Comparison of ENCODE assay signal across 8 mouse cellular contexts in the genomic region with DNA sequence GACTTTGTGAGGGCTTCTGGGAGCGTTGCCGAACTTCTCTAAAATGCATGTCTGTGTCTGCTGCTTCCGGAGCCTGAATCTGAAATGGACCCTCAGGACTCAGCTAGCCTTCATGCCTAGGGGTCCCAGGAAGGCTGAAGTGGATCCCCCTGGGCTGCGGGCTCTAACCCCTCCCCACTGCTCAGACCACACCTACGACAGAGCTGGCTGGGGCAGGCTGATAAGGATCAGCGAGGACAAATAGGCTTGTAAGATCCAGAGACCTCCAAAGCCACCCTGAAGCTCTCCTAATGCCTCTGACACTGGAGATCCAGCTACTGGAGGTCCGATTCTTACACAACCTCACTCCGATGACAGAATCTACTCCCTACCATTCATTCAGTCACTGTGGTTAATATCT. TPM values are rescaled to one million over a fixed set of nuclear protein-coding genes. Genes with fewer than 3 reads are reported as not detected.
A peak's percentile ranks its signal among the peaks of the same experiment; 100 is the strongest.
DNase-seq lines count a peak whose midpoint lies in the region; ATAC-seq and TF ChIP-seq lines count a peak whose summit lies in the region.

No protein-coding gene starts in this region.

- H3K4me2 ChIP-seq in embryonic facial prominence, embryonic 13.5 days = peak overlapping the region; percentile 67
- peak overlapping the region; percentile 63 for H3K4me2 ChIP-seq in intestine, postnatal 0 days (replicated peaks; ENCODE audit: low read depth)
- H3K4me2 ChIP-seq in myocyte (ENCODE audit: low read depth) = peak overlapping the region; percentile 99

- peak overlapping the region; percentile 66 for H3K9ac ChIP-seq in embryonic facial prominence, embryonic 13.5 days
- H3K9ac ChIP-seq in intestine, postnatal 0 days (ENCODE audit: low read depth, low read length) = no peak overlapping the region

- H3K4me1 ChIP-seq in embryonic facial prominence, embryonic 13.5 days = peaks cover 96% of the 10 kb centered on the region
- 0 out of 2 replicates have a peak, but pooled peaks cover 7% of the 10 kb centered on the region for H3K4me1 ChIP-seq in intestine, postnatal 0 days (replicated peaks; ENCODE audit: control insufficient read depth, insufficient read depth, low read length)

- WGBS in embryonic facial prominence, embryonic 13.5 days = 5% methylated on average over 8 of the region's 8 CpGs
- WGBS in intestine, postnatal 0 days = 10% methylated on average over 8 of the region's 8 CpGs

- no peak for TF ChIP-seq CTCF in left cerebral cortex, adult 2 months (IDR thresholded peaks at IDR 0.05)
- no peak for TF ChIP-seq CTCF in intestine, postnatal 0 days (IDR thresholded peaks at IDR 0.05; ENCODE audit: low read depth)

- no peaks in the 10 kb centered on the region for H3K79me2 ChIP-seq in myocyte (ENCODE audit: control insufficient read depth, insufficient read depth)

- no peak for ATAC-seq in embryonic facial prominence, embryonic 13.5 days (ENCODE audit: insufficient number of reproducible peaks, insufficient read depth, low FRiP score, low TSS enrichment, low read depth)
- ATAC-seq in intestine, postnatal 0 days = no peak

- H3K27me3 ChIP-seq in embryonic facial prominence, embryonic 13.5 days = peaks cover 15% of the 10 kb centered on the region
- 0 out of 2 replicates have a peak, but pooled peaks cover 19% of the 10 kb centered on the region for H3K27me3 ChIP-seq in intestine, postnatal 0 days (replicated peaks; ENCODE audit: control insufficient read depth, insufficient read depth, low read length)
- H3K27me3 ChIP-seq in myocyte (ENCODE audit: control insufficient read depth, insufficient read depth, insufficient read length) = peaks cover 19% of the 10 kb centered on the region

- no peaks in the 10 kb centered on the region for H3K9me3 ChIP-seq in embryonic facial prominence, embryonic 13.5 days
- H3K9me3 ChIP-seq in intestine, postnatal 0 days (ENCODE audit: control insufficient read depth) = no peaks in the 10 kb centered on the region

- no peak overlapping the region for H3K27ac ChIP-seq in left cerebral cortex, adult 2 months
- peak overlapping the region; percentile 84 for H3K27ac ChIP-seq in embryonic facial prominence, embryonic 13.5 days
- peak overlapping the region; percentile 10; the same call in 1 of the 2 replicates for H3K27ac ChIP-seq in intestine, postnatal 0 days (ENCODE audit: low read depth, low read length)

- peak overlapping the region; percentile 48 for H3K4me3 ChIP-seq in left cerebral cortex, adult 2 months
- H3K4me3 ChIP-seq in embryonic facial prominence, embryonic 13.5 days = peak overlapping the region; percentile 36
- peak overlapping the region; percentile 25 for H3K4me3 ChIP-seq in intestine, postnatal 0 days (ENCODE audit: low read depth, low read length)
- H3K4me3 ChIP-seq in myocyte = peak overlapping the region; percentile 20

- no peak overlapping the region for H3ac ChIP-seq in myocyte (ENCODE audit: control insufficient read depth, insufficient read length)

- DNase-seq in left cerebral cortex, adult 2 months (ENCODE audit: extremely low spot score in 1 of 2, low spot score in 2 of 2) = no peak
- no peak for DNase-seq in left cerebral cortex, postnatal 36 days (ENCODE audit: low spot score in 2 of 2)
- DNase-seq in adrenal gland, postnatal 36 days = no peak
- DNase-seq in kidney, postnatal 25 days = no peak
- no peak for DNase-seq in embryo, embryonic 10 days (ENCODE audit: low spot score)

- H3K36me3 ChIP-seq in embryonic facial prominence, embryonic 13.5 days = peaks cover 37% of the 10 kb centered on the region
- H3K36me3 ChIP-seq in intestine, postnatal 0 days (ENCODE audit: control insufficient read depth, insufficient read depth) = no peaks in the 10 kb centered on the region; the same call in 1 of the 2 replicates
- no peaks in the 10 kb centered on the region for H3K36me3 ChIP-seq in myocyte (ENCODE audit: control insufficient read depth, insufficient read depth)

- no peak for TF ChIP-seq POLR2A in myocyte (IDR thresholded peaks at IDR 0.05; ENCODE audit: insufficient read length, low read depth)

- intact Hi-C loops in left cerebral cortex, adult 2 months (cut with DNase I) = no loop called here
- intact Hi-C loops in left cerebral cortex, postnatal 36 days (cut with DNase I) = loop anchor here (5.0 kb wide), 1 partner anchor 49 kb away; no protein-coding TSS in a partner anchor

TF ChIP-seq in myocyte, 11 proteins besides CTCF, POLR2A, EP300 and RAD21:
- TF ChIP-seq CEBPB (IDR thresholded peaks at IDR 0.05; ENCODE audit: insufficient read depth, poor library complexity, severe bottlenecking) (no peak), TCF3 (IDR thresholded peaks at IDR 0.05; ENCODE audit: insufficient read length, low read depth) (no peak)

RNA-seq across cellular contexts. Expression of a gene that starts 8.6 kb away (rescaled TPM):
- total RNA-seq in left cerebral cortex, adult 2 months (2021) = not detected
- total RNA-seq in left cerebral cortex, postnatal 36 days (2021) = under 1 TPM in 1 of 2 experiments, not detected in 1; 0.59 TPM
- 1.6 and 12.3 TPM in 2 replicates for polyA plus RNA-seq in embryonic facial prominence, embryonic 13.5 days (2015; fragmentation: Nextera tagmentation; extraction: Ambion mirVana)
- 0.16 TPM in 1 of 2 replicates, not detected in the other for polyA plus RNA-seq in intestine, postnatal 0 days (2015; fragmentation: Nextera tagmentation; extraction: Ambion mirVana)
- 0.22 TPM for polyA plus RNA-seq in myocyte (2012; fragmentation: generic; extraction: Trizol)
- 1 to 10 TPM; 1.8 to 2.2 TPM for total RNA-seq in adrenal gland, postnatal 36 days (2021)

RNA-seq across cellular contexts. Expression of a gene that starts 13.8 kb away (rescaled TPM):
- total RNA-seq in left cerebral cortex, adult 2 months (2021) = 1 to 10 TPM; 5.8 to 7.2 TPM
- total RNA-seq in left cerebral cortex, postnatal 36 days (2021) = 1 to 10 TPM; 4.6 to 7.1 TPM
- polyA plus RNA-seq in embryonic facial prominence, embryonic 13.5 days (2015; fragmentation: Nextera tagmentation; extraction: Ambion mirVana) = 138 and 165 TPM in 2 replicates
- polyA plus RNA-seq in intestine, postnatal 0 days (2015; fragmentation: Nextera tagmentation; extraction: Ambion mirVana) = 8.9 and 9.1 TPM in 2 replicates
- polyA plus RNA-seq in myocyte (2012; fragmentation: generic; extraction: Trizol) = 0.20 TPM
- total RNA-seq in adrenal gland, postnatal 36 days (2021) = 10 to 100 TPM; 12.5 to 23.1 TPM
